Mouse (Mus musculus): Measurements from ENCODE around the gene Kcnab1.
A peak's percentile ranks its signal among the peaks of the same experiment; 100 is the strongest.

The Kcnab1 gene

DNA sequence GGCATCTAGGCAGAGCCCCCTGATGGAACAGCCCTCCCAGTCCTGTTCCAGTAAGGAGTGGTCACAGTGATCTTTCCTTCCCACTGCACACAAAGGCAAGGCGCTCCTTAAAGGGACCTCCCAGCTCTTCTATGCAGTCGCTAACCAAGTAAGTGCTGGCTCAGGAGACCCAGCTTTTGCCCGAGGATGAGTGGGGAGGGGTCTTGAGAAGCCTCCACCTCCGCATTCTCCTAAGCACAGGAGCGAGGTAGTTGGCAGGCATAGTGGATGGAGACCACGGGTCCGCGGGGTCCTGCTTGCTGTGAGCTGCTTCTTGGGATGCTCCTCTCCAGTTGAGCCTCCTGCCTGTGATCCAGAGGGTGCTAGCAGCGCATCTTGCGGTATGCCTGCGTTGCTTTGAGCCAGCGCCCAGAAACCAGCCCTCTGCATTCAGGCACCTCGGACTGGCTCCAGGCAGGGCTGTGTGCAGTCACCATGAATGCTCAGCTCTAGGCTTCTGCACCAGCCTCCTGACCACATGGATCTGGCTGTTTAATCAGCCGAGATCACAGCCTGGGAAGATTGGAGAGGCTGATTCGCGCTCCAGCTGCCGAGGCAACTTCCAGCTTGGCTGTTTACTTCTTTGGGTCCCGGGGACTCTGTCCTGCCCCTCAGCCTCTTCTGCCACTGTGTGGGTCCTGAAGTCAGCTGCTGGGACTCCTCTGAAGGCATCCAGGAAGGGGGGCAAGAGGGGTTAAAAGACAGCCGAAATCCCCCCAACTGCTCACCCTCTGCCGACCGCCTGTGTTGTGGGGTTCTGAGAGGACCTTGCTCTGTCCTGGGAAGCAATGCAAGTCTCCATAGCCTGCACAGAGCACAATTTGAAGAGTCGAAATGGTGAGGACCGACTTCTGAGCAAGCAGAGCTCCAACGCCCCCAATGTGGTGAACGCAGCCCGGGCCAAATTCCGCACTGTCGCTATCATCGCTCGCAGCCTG is at the start of gene Kcnab1:
Gene Kcnab1 (plus strand): TSS at position 440 of the 977 bp plus-strand sequence.
- peak; percentile 53 for DNase-seq (ENCODE audit: low read depth, low spot score)

DNA sequence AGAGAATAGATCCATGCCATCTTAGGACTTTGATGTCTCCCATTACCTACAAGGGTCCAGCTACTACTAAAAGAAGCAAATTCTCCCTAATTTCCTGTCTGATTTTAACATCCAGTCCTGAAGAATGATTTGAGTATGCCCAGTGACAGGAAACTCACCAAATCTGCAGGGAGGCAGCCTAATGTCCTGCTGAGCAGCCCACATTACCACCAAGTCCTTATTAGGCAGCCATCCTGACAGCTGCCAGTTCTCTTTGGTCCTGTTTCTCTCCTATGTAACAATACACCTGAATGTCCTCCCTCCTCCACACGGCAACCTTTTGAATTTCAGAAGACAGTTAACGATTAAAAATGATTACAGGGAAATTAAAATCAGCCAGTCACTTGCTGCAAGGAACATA is 20.9 kb upstream of the Kcnab1 start:
- DNase-seq (ENCODE audit: low read depth, low spot score) = no peak

DNA sequence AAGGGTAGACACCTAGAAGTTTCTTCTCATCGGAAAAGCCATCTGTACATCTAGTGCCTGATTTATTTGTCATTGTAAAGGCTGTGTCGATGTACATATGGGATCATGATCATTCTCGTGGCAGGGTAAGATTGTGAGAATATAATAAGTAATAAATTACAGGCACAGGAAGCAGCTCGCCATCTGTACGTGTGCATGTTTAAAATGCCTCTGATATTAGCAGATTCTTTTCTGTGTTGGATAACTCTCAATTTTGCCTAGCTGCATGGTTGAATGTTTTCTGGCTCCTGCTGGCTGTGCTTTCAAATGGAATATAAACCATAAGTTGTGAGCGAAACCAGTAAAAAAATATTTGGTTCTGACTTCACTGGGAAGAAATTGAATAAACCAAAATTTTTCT is 5.1 kb upstream of the Kcnab1 start:
- DNase-seq (ENCODE audit: low read depth, low spot score) = no peak

DNA sequence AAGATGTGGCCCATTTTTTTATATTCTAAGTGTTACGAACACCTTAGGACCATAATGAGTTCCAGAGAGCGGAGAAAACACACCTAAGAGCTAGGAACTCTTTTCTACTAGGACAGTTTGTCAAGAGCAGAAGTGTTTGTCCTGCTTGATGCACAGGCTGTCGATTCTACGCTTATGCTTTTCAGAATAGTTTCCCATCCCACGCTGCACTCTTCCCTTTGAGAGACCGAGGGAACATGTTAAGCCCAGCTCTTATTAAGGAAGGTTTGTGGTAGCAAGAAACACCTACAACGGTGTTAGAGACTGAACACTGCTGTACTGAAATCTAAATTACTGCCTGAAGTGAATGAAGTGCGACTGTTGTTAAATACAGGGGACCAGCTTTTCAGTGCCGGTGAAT is 1.0 kb downstream of the Kcnab1 start:
- no peak for DNase-seq (ENCODE audit: low read depth, low spot score)

DNA sequence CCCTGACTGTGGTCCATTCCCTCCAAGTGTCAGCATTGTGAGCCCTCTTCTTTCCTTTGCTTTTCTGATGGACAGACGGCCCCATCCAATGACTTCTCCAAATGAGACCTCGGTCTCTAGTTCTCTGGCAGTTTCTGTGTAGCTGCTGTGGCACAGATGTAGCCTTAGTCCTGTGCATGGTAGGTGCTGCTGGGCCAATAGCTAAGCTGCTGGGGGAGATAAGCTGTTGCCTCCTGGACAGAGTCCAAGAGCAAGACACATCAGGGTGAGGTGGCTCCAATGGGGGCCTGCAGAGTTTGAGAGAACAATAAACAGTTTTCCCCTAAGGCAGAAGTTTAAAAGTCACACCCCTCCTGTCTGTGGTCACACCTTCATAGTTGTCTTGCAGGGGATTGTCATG is 2.0 kb downstream of the Kcnab1 start:
- DNase-seq (ENCODE audit: low read depth, low spot score) = no peak

DNA sequence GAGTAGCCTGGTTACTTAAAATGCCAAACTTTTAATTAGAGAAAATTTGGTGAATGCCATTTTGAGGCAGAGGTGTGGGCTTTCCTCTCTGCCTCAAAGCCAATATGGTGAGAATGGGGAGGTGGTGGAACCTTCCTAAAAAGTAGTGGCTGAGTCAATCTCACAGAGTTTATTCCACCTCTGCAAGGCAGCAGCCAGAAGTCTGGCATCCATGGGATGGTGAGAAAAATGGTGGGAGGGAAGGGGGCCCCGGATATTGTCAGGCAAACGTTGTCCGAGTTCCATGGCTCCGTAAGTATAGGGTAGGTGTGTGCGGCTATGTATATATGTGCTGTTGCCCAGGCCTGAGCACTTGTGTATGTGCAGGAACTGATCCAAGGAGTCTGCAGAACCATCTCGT is 6.0 kb downstream of the Kcnab1 start:
- no peak for DNase-seq (ENCODE audit: low read depth, low spot score)

DNA sequence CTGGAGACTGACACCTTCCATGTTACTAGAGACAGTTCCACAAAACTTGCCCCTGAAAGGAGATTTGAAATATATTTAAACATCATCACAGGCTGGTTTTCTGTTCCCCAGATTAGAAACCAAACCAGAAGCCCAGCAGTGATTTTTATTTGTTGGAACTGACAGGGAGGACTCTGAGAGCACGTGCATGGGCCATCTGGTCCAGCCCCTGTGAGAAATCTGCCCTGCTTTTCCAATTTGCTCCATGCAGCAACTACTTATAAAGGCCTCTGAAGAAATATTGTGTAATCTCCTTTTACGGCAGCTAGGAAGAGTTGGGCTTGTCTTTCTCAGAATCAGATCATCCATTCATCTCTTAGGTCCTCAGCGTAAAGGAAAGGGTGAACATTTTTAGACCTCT is 7.8 kb downstream of the Kcnab1 start:
- no peak for DNase-seq (ENCODE audit: low read depth, low spot score)

DNA sequence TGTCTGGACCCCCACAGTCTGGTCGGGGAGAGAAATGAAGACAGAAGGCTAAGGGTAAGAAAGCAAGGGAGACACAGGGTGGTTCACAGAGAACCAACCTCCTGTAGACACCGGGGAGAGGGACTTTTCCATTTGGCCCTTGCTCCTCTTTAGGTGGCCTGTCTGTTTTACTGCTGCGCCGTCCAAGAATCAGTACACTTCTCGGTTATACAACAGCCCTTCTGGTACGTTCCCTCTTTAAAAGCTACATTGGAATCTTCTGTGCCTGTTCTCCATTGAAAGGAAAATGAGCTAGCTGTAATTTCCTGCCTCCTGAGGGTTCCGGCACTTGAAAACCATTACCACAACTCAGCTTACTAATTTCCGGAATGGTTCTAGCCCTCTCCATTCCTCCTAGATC is 8.2 kb downstream of the Kcnab1 start:
- no peak for DNase-seq (ENCODE audit: low read depth, low spot score)

DNA sequence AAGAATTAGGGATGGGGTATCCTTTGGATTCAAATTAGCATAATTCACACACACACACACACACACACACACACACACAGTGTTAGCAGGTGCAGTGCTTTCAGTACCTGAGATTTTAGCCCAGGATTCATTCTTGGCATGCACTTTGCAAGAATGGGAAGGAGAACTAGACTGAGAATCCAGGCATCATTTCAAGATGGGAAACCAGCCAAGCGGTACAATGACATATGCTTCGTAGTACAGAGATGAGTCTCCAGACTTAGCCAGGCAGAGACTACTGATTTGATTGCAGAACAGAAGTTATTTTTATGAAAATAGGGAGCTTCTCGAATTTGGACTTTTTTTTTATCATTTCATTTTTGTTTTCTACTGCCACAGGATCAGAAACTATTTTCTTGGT is 15.8 kb downstream of the Kcnab1 start:
- no peak for DNase-seq (ENCODE audit: low read depth, low spot score)

DNA sequence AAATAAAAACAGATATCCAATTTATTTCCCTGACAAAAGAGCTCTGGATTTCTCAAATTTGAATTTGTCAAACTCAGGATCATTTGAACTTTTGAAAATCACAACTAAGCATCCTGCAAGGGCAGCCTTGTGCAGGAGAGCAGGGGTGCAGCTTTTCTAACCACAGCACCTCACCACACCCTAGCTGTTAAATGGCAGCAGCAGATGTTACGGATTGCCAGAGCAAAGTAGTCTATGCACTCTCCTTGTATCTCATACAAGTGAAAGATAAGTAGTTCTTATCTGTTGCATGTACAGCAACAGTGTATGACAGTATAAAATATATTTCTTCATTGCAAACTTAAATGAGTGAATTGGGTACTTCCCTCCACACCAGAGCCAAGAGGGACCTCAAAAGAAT is 20.4 kb downstream of the Kcnab1 start:
- DNase-seq (ENCODE audit: low read depth, low spot score) = no peak

DNA sequence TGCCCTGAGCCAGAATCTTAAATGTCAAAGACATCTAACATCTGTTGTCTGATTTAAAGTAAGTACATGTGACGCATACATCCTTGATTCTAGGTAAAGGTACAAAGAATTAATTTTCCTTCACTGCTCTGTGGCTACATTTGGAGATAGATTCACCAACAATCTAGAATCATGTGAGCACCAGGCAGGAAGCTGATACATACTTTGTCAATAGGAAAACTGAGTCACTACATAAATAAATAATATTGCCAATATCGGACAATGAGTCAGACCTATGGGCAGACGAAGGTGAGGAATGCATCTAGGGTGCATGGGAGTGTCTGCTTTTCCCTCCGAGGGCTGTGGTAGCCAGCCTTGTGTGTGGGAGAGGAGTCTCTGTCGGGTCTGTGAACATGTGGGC is 25.7 kb downstream of the Kcnab1 start:
- no peak for DNase-seq (ENCODE audit: low read depth, low spot score)

DNA sequence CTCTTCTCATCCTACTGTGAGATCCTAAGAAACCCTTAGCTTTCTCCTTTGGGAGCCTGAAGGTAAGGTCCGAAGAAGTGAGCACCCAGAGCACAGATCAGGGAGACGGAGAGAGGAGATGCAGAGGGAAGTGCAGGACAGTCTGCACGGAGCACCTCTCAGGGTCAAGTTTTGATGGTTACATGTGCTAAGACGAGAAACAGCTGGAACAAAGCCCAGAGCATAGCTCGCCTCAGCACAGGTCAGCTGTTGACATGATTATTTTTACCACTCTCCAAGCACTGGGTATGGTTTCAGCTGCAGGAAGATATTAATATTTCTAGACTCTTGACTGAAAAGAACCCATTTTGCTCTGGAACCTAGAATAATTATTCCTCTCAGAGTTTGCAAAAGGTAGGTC is 27.7 kb downstream of the Kcnab1 start:
- no peak for DNase-seq (ENCODE audit: low read depth, low spot score)

DNA sequence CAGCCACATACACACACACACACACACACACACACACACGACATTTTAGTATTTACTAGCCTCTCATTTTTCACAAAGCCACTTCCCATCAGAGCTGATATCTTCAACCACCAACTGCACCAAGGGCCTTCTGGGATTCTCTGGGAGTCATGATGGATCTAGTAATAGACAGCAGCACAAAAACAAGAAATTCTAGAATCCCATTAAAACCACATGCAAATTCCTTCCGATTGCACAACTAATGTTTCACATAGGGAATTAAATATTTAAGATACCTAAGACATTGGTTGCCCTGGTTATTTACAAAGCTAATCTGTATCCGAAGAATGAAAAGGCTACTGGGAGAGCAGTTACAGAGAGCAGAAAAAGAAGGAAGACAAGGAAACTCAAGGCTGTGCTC is 29.6 kb downstream of the Kcnab1 start:
- DNase-seq (ENCODE audit: low read depth, low spot score) = no peak

DNA sequence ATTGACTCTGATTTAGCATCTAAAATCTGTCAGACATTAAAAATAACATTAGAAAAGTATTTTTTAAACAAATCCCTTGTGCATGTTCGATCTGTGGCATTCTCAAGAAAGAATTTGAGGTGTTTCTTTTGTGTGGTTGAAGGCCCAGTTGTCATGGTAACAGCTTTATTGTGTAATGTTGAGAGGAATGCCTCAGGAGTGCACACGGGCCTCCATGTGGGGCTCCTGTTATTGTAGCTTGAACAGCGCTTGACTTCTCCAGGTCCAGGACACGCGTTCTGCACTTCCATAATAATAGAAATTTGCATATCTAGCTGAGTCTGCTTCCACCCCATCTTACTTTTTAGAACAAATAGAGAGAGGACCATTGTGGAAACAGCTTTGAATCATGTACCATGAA is 36.0 kb downstream of the Kcnab1 start:
- peak; percentile 21 for DNase-seq (ENCODE audit: low read depth, low spot score)

DNA sequence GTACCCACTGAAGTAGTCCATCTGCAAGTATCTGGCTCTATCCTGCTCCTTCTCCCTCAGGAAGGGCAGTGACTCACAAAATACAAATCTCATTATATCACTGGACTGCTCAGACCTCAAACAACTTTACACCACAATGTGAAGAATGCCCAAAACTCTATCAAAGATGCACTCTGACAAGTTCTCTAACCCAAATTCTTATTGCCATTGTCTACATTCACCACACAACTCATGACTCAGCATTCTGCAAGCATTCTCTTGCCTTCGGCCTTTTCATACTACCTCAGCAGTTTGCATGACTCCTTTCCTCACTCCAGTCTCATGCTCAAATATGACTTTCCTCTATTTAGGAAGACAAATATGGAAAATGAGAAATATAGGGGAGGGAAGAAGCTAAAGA is 42.6 kb downstream of the Kcnab1 start:
- DNase-seq (ENCODE audit: low read depth, low spot score) = no peak

DNA sequence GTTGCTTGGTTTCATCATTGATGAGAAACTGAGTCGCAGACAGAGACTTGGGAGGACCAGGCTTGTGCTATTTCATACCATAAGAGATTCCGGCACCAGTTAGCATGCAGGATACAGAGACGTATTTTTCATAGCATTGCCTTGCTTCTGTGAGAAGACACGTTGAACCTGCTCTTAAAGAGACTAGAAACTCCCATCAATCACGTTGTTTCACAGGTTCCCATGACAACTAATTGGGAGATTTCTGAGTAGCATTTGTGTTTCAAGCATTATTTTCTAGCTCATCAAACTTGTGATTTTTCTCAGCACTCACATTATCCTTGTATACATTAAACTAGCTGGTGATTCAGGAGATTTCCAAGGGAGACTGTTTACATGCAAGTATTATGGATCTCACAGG is 63.8 kb downstream of the Kcnab1 start:
- no peak for DNase-seq (ENCODE audit: low read depth, low spot score)

DNA sequence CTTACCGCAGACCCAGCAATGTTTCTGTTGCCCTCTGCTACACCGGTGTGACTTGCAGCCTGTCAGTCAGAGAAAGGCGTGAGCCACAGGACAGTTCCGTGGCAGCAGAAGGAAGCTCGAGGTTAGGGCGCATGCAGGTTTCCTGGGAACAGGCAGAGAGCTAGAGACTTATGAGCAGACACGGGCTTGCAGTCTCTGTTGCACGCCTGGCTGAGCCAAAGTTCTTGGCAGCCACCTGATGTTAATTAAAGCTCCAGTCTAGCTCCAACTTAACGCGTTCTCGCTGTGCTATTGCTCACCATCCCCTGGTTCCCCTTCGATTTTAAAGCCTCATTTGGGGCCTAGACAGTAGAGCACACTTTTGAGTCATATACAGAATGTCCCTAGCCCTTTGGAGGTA is 65.4 kb downstream of the Kcnab1 start:
- DNase-seq (ENCODE audit: low read depth, low spot score) = no peak

DNA sequence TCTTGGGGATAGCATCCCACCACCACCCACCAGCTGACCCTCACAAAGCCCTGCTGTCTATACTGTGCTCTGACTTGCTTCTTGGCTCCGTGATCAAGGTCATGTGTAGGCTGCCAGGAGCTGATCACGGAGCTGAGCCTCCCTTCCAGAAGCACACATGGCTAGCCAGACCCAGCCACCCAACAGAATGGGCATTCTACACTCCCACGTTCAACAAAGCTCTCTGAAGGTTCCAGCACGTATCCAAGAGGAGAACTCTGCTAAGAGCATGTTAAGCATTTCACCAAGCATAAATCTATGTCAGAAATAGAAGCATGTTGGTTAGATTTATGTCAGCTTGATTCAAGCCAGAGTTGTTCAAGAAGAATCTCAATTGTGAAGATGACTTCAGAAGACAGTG is 66.6 kb downstream of the Kcnab1 start:
- no peak for DNase-seq (ENCODE audit: low read depth, low spot score)

DNA sequence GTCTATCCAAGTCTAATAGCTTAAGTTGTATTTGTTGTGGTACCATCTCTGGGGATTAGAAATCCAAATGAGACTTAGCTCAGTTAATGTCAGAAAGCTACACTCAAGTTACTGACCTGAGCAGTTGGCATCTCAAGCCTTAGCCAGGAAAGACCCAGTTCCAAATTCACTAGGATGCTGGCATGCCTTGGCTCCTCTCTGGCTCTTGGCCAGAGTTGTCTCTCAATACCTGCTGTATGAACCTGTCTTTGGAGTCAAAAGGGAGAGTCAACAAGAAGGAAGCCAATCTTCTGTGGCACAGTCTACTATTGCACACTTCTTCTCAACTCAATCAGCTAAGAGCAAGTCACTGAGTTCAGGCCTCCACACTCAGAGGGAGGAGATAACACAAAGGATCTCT is 67.7 kb downstream of the Kcnab1 start:
- no peak for DNase-seq (ENCODE audit: low read depth, low spot score)

DNA sequence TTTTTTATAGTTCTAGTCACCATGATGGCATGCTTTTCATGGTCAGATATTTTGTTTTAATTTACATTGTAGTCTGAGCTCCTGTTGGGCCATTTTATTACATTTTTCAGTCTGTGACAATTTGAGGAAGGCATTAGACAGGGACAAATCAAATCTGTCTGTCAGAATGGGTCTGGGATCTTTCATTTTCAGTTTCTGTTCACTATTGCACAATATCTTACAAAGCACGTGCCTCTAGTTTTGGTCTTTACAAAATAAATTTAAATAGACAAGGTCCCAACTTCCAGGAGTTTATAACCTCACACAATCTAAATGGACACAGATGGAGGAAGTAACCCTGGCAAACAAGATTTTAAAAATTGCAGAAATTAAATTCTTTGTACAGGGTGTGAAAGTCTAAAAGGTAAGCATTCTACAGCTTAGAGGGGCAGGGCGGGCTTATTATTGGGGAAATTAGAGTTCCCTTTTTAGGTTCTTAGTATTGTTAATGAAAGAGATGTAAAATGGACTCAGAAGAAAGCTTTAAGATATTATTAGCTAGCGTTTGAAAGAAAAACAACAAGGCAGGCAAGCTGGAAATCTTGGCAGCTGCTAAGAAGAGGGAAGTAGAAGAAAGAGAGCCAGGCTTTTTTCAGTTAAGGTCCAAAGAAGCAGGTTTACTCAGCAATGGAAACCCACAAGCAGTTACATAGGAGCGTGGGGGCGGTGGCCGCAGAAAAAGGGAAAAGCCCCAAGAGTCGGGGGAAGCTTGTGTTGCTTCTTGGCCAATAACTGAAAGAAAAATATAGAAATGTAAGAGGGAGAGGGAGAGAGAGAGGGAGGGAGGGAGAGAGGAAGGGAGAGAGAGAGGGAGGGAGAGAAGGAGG is 78.9 kb downstream of the Kcnab1 start:
- no peak for DNase-seq (ENCODE audit: low read depth, low spot score)

DNA sequence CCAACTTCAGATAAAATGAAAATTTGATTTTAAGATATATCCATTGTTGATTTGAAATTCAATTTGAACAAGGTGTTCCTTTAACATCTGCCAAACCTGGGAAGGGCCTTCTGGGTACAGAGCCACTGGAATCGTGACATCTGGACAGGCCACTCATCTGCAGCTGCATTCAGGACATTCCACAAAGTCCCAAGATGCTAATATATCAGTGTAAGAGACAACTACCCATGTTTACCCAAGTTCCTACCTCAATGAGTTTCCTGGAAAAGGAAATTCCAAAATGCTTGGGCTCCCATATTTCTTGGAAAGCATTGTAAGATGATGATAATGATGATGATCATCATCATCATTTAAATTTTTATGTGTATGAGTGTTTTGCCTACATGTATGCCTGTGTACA is 91.4 kb downstream of the Kcnab1 start:
- no peak for DNase-seq (ENCODE audit: low read depth, low spot score)

DNA sequence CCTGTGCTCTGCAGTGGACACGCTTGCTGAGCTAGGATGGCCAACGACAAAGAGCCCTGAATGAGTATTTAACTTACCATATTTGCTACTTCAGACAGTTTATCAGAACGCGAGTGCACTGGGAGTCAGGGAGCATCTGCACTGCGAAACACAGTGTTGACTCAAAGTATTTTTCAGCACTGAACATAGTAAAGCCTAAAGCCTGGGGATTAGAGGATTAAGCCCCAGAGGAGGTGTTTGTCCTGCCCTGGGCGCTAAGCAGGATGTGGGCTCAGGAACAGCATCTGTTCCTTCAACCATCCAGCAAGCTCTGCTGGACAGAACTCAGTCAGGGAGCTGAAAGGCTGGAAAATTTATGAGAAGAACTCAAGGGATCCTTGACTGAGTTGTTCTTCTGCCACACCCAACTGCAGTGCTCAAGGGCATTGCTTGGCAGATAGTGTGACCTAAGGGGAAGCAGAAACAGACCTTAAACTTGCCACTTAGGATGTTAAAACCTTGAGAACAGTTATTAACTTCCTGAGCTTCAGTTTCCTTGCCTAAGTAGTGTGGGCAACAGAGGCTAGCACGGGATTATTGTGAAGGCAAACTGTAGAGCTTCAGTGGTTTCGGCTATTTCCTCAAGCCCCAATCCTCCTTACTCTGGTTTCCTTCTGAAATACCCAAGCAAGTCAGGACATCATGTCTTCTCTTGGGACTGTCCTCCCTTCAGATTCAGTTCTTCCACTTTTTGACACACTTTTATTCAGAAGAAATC is 94.4 kb downstream of the Kcnab1 start:
- no peak for DNase-seq (ENCODE audit: low read depth, low spot score)

All from ZHBTc4 (cell line).